Mouse (Mus musculus) midbrain, embryonic 10.5 days (tissue): ENCODE data around the gene Rmi2. TPM values are rescaled to one million over a fixed set of nuclear protein-coding genes. Genes with fewer than 3 reads are reported as not detected.

Experiments used
- DNase-seq: peaks from one replicate; pipeline ENCODE4 v3.0.0-alpha.2; 2017; ENCODE audit warnings: low spot score
- H3K27ac ChIP-seq: fragments of 300-500 bp; sonication (generic); replicated peaks from 2 replicates; pipeline ENCODE4 v1.5.1; 2016; ENCODE audit warnings: mild to moderate bottlenecking
- H3K27me3 ChIP-seq: fragments of 300-500 bp; sonication (generic); 2 replicates; pipeline ENCODE4 v1.6.1; 2016; ENCODE audit warnings: low read depth, mild to moderate bottlenecking; ENCODE audit not compliant: poor library complexity, severe bottlenecking
- H3K36me3 ChIP-seq: fragments of 300-500 bp; sonication (generic); 2 replicates; pipeline ENCODE4 v1.6.1; 2016; ENCODE audit warnings: mild to moderate bottlenecking, moderate library complexity
- H3K4me1 ChIP-seq: fragments of 300-500 bp; sonication (generic); 2 replicates; pipeline ENCODE4 v1.6.1; 2016
- H3K4me3 ChIP-seq: fragments of 300-500 bp; sonication (generic); 2 replicates; pipeline ENCODE4 v1.5.1; 2016; ENCODE audit warnings: mild to moderate bottlenecking, moderate library complexity
- H3K9me3 ChIP-seq: fragments of 300-500 bp; sonication (generic); replicated peaks from 2 replicates; pipeline ENCODE4 v1.6.1; 2016; ENCODE audit warnings: mild to moderate bottlenecking
- WGBS: fragments of 180-500 bp; shearing (Covaris S2); methylation state at CpG from one replicate; pipeline ENCODE4 v1.1.7; 2016; 5-methylcytosine and 5-hydroxymethylcytosine counted together
- polyA plus RNA-seq: library from polyadenylated mRNA; unstranded; fragments of >200 nt; fragmentation: Nextera tagmentation; extraction: Ambion mirVana; gene quantifications from 2 replicates; pipeline ENCODE4 v1.2.1, GENCODE M21; 2016

Gene Rmi2
- polyA plus RNA-seq, 1 experiment from 2014 or later: 4.5 TPM

DNA sequence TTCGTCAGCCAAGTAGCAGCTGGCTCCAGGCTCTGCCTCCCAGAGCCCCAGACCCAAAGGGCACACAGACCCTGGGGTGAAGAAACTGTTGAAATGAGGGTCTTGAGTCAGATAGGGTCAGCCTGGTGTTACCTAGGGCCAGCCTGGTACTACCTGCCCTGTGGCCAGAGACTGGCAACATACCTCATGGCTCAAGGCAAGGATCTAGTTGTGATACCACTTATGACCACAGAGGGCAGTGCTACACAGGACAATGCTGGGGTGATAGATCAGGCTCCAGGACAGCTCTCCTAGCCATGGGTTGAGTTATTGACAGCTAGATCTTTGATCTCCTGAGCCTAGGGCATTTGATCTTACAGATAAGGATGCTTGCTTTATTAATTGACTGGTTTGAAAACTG lies 44.6 kb downstream of the Rmi2 start:
- 94% methylated on average over 1 of the region's 1 CpGs for WGBS
- Histone ChIP-seq H3K36me3 (no peaks in the 10 kb centered on the region), H3K4me3 (no peak overlapping the region), H3K27me3 (no peaks in the 10 kb centered on the region), H3K27ac (peak overlapping the region; percentile 14; the same call in 1 of the 2 replicates), H3K9me3 (no peaks in the 10 kb centered on the region), H3K4me1 (peaks cover 19% of the 10 kb centered on the region)
- peak; percentile 64 for DNase-seq

DNA sequence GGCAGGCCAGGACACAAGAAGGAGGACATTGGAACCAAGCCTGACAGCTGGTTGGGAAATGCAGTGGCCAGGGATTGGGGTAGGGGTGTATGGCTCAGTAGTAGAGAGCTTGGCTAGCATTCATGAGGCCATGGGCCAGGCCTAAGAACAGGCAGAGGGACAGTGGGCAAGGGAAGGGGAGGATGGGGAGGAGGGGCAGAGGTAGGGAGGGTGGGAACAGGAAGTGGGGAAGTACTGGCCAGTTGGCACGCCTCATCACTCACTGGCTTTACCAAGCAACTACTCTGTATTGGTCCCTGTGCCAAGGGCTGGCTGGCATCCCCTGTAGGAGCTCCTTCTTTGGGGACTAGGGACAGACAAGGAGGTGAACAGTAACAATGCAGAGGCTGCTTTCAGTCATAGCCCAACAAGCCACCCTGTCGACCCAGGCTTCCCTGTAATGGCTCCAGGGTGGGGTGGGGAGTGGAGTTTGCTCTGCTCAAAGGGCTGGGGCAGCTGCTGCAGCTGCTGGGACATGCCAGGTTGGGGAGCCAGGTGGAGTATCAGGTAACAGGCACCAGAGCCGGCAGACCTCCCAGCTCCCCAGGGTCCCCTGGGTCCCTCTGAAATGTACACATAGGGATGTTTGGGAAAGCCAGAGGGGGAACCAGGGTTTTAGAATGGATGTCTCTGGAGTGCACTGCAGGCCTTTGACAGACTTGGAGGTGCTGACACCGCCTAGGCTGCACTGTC lies 46.5 kb downstream of the Rmi2 start:
- H3K27ac ChIP-seq: peak overlapping the region; percentile 61
- peaks cover 17% of the 10 kb centered on the region for H3K4me1 ChIP-seq
- H3K36me3 ChIP-seq: no peaks in the 10 kb centered on the region
- H3K9me3 ChIP-seq: no peaks in the 10 kb centered on the region
- H3K4me3 ChIP-seq: no peak overlapping the region
- WGBS: 69% methylated on average over 4 of the region's 4 CpGs
- DNase-seq: no peak
- H3K27me3 ChIP-seq: no peaks in the 10 kb centered on the region

DNA sequence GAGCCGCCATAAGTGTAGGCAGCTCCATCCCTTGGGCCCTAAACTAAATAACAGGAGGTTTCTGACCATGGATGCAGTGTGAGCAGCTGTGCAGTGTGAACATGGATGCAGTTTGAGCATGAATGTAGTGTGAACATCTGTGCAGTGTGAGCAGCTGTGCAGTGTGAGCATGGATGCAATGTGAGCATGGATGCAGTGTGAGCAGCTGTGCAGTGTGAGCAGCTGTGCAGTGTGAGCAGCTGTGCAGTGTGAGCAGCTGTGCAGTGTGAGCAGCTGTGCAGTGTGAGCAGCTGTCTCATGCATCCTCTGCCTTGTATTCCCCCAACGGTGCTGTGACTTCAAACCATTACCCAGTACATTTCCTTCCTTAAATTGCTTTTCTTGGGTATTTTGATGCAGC lies 52.6 kb downstream of the Rmi2 start:
- no peak for DNase-seq
- H3K27me3 ChIP-seq: no peaks in the 10 kb centered on the region
- 86% methylated on average over 2 of the region's 2 CpGs for WGBS
- H3K27ac ChIP-seq: 0 out of 2 replicates have a peak overlapping the region, but pooled peaks have one; percentile 3
- H3K4me1 ChIP-seq: 0 out of 2 replicates have a peak, but pooled peaks cover 5% of the 10 kb centered on the region
- no peak overlapping the region for H3K4me3 ChIP-seq
- no peaks in the 10 kb centered on the region for H3K9me3 ChIP-seq
- no peaks in the 10 kb centered on the region for H3K36me3 ChIP-seq

DNA sequence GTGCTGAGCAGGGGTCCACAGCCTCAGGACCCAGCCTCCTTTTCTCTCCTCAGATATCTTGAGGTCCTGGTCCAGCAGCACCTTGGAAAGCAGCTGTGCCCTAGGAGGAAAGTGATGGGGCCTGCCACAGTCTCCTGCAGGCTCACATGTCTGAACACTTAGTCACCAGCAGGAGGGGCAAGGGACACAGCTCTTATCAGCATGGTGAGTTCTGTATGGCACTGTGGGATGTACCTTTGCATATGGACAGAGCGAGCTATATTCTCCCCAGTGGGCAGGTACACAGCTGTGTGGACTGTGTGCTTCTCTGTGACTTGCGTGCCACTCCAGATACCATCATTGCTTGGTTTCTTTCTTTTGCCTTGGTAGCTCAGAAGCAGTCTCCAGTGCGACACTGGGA lies 55.5 kb downstream of the Rmi2 start:
- Histone ChIP-seq H3K4me3 (no peak overlapping the region), H3K27ac (peak overlapping the region; percentile 23; the same call in 1 of the 2 replicates), H3K27me3 (no peaks in the 10 kb centered on the region), H3K36me3 (no peaks in the 10 kb centered on the region), H3K4me1 (0 out of 2 replicates have a peak, but pooled peaks cover 5% of the 10 kb centered on the region), H3K9me3 (no peaks in the 10 kb centered on the region)
- whole genome bisulfite sequencing: 81% methylated on average over 3 of the region's 3 CpGs
- no peak for DNase-seq

DNA sequence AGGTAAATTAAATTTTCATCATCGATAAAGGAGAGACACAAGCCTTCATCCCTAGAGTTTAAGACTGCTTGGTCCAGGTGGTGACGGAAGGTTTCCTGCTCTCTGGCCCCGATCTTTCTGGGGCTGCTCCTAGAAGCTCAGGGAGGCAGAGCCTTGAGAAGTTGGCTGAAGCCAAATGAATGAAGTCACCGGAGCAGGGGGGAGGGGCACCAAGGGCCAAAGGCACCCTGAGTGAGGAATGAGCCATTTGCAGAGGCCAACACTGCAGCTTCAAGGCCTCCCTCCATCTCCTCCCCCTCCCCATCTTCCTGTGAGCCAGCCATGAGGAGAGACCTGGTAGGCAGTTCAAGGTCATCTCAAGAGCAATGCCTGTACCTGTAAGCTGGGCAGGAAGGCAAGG lies 58.3 kb downstream of the Rmi2 start:
- WGBS: 79% methylated on average over 4 of the region's 4 CpGs

DNA sequence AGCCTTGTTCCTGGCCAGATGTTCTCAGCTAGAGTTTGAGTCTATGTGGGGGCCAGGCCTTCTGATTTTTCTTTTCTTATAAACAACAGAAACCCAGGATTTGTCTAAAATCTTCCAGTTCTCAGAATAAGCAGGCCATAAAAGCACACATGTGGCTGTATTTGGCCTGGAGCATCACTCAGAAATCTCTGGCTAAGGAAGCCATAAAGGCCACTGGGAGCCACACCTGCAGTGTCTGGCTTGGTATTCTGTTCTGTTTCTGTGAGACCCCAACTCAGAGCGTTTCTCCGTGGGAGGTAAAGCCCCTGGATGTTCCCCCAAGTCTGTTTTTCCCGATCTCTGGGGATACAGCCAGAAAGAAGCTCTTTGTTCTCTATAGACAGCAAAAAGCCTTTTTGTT lies 61.0 kb downstream of the Rmi2 start:
- Histone ChIP-seq H3K36me3 (no peaks in the 10 kb centered on the region), H3K4me1 (no peaks in the 10 kb centered on the region), H3K27me3 (no peaks in the 10 kb centered on the region), H3K4me3 (no peak overlapping the region), H3K9me3 (no peaks in the 10 kb centered on the region; the same call in 1 of the 2 replicates), H3K27ac (no peak overlapping the region)
- no peak for DNase-seq
- 79% methylated on average over 3 of the region's 3 CpGs for WGBS

More for the DNA sequence above, 58.3 kb downstream of the Rmi2 start:
- no peak overlapping the region for H3K27ac ChIP-seq
- 0 out of 2 replicates have a peak, but pooled peaks cover 5% of the 10 kb centered on the region for H3K4me1 ChIP-seq
- no peak for DNase-seq
- no peaks in the 10 kb centered on the region; the same call in 1 of the 2 replicates for H3K9me3 ChIP-seq
- H3K36me3 ChIP-seq: no peaks in the 10 kb centered on the region
- no peaks in the 10 kb centered on the region for H3K27me3 ChIP-seq
- H3K4me3 ChIP-seq: no peak overlapping the region

DNA sequence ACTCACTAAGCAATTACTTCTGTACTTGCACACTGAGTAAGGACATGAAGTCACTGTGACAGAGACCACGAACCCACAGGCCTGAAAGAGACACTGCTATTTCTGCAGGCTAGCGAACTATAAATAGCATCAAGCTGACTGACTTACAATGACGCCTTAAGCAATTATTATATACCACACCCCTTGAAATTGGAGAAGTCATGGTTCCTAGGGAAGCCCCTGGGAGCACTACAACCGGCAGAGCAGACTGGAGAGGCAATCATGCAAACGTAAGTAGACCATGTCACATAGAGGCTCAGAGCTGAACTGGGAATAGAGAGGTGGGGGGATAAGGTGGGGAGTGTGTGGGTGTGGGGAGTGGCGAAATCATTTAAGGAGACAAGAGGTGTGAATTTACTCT lies 62.5 kb downstream of the Rmi2 start:
- Histone ChIP-seq H3K9me3 (no peaks in the 10 kb centered on the region; the same call in 1 of the 2 replicates), H3K36me3 (no peaks in the 10 kb centered on the region), H3K4me3 (no peak overlapping the region), H3K4me1 (no peaks in the 10 kb centered on the region), H3K27ac (no peak overlapping the region), H3K27me3 (no peaks in the 10 kb centered on the region)
- DNase-seq: no peak
- WGBS: 72% methylated on average over 6 of the region's 6 CpGs

DNA sequence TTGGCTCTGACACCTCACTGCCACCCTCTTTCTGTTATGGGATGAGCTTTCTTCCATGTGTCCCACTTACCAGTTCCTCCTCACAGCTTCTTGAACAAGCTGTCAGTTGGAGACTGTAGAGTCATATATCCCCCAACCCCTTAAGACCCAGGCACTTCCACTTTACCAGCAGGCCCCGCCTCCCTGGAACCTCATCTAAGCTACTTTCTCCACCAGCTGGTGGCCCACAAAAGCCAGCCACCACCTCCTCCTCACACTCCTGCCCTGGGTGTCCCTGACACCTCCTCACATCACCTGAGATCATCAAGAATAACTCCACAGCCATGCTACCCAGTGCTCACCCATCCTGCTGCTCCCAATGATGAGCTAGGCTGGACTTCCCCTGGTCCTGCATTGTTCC lies 65.9 kb downstream of the Rmi2 start:
- WGBS: 95% methylated on average over 1 of the region's 1 CpGs
- H3K27ac ChIP-seq: no peak overlapping the region

DNA sequence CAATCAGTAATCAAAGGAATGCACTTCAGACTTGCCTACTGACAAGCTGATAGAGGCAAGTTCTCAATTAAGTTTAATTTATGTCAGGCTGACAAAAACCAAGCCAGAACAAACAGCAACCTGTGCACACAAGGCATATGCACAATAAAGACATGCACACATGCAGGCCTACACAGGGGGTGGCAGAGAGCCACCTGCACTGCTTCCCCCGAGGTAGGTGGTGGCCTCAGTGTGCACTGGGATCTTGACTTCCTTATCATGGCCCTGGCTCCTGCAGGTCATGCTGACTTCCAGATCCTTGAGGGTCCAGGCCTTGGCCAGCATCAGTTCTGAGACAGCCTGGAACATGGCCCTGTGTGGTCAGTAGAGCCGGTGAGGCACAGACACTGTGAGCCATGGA lies 67.1 kb downstream of the Rmi2 start:
- DNase-seq: no peak
- Histone ChIP-seq H3K4me1 (peaks cover 5% of the 10 kb centered on the region; the same call in 1 of the 2 replicates), H3K9me3 (no peaks in the 10 kb centered on the region), H3K4me3 (no peak overlapping the region), H3K36me3 (no peaks in the 10 kb centered on the region), H3K27ac (no peak overlapping the region), H3K27me3 (no peaks in the 10 kb centered on the region)
- WGBS: 84% methylated on average over 2 of the region's 2 CpGs

More for the DNA sequence above, 65.9 kb downstream of the Rmi2 start:
- peaks cover 5% of the 10 kb centered on the region; the same call in 1 of the 2 replicates for H3K4me1 ChIP-seq
- no peak overlapping the region for H3K4me3 ChIP-seq
- no peaks in the 10 kb centered on the region; the same call in 1 of the 2 replicates for H3K9me3 ChIP-seq
- H3K27me3 ChIP-seq: no peaks in the 10 kb centered on the region
- H3K36me3 ChIP-seq: no peaks in the 10 kb centered on the region
- DNase-seq: no peak

DNA sequence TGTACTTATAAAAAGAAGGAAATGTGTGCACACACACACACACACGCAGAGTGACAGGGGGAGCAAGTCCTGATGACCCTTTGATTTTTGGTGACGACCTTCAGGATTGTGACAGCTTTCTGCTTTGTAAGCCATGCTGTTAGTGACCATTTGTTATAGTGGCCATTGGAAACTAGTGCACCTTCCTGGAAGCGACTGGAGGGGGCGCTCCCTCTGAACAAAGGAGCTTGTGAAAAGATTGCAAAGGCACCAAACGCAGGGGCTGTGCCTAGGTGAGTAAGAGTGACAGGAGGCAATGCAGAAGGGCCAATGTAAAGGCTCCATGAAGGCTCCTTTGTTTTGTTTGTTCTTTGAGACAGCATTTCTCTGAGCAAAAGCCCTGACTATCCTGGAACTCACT lies 68.0 kb downstream of the Rmi2 start:
- no peak for DNase-seq
- H3K27ac ChIP-seq: no peak overlapping the region

DNA sequence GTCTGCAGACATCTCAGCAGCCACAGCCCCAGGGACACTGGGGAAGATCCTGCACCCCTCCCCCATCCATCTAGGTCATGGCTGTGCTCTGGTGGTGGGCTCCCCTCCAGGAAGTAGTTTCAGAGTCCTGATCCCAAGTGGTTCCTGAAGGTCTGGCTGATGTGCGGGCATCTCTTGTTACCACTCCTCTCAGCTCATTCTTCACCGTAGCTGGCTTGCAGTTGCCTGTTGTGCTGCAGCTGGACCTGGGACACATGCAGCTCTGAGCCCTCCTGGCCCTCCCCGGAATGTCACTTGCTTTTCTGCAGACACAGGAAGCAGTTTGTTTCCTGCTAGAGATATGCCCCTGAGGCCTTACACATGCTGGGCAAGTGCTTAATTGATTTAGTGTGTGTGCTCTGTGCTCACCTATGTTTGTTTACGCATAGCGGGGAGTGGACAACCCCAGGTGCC lies 70.8 kb downstream of the Rmi2 start:
- no peak overlapping the region for H3K4me3 ChIP-seq
- H3K27ac ChIP-seq: peak overlapping the region; percentile 28; the same call in 1 of the 2 replicates
- 72% methylated on average over 5 of the region's 5 CpGs for WGBS
- H3K27me3 ChIP-seq: no peaks in the 10 kb centered on the region
- H3K4me1 ChIP-seq: peaks cover 5% of the 10 kb centered on the region; the same call in 1 of the 2 replicates
- H3K36me3 ChIP-seq: no peaks in the 10 kb centered on the region
- no peak for DNase-seq
- H3K9me3 ChIP-seq: 0 out of 2 replicates have a peak, but pooled peaks cover 3% of the 10 kb centered on the region

More for the DNA sequence above, 68.0 kb downstream of the Rmi2 start:
- 52% methylated on average over 5 of the region's 5 CpGs for WGBS
- 0 out of 2 replicates have a peak, but pooled peaks cover 3% of the 10 kb centered on the region for H3K9me3 ChIP-seq
- no peaks in the 10 kb centered on the region for H3K36me3 ChIP-seq
- H3K27me3 ChIP-seq: no peaks in the 10 kb centered on the region
- H3K4me3 ChIP-seq: no peak overlapping the region
- H3K4me1 ChIP-seq: peaks cover 5% of the 10 kb centered on the region; the same call in 1 of the 2 replicates

DNA sequence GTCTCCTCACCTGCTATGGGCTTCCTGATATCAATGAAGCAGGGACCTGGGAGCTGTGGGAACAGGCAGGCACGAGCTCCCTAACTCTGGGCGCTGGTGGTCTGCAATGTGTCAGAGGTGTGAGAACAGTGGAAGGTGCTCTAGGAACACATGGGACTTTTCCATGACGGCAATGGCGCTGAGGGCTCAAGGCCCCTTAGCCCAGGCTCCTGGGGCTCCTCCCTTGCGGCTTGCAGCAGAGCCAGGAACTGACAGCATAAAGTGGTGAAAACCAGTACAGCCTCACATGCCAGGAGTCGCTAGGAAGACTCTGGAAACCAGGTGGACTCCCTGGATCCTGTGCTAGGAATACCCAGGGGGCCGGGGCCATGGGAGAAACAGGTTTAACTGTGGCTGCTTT lies 75.7 kb downstream of the Rmi2 start:
- H3K9me3 ChIP-seq: 0 out of 2 replicates have a peak, but pooled peaks cover 3% of the 10 kb centered on the region
- 85% methylated on average over 7 of the region's 7 CpGs for WGBS
- no peak overlapping the region for H3K4me3 ChIP-seq
- no peaks in the 10 kb centered on the region for H3K36me3 ChIP-seq
- no peak overlapping the region; the same call in 1 of the 2 replicates for H3K27ac ChIP-seq
- H3K4me1 ChIP-seq: peaks cover 2% of the 10 kb centered on the region; the same call in 1 of the 2 replicates
- no peak for DNase-seq
- H3K27me3 ChIP-seq: no peaks in the 10 kb centered on the region

DNA sequence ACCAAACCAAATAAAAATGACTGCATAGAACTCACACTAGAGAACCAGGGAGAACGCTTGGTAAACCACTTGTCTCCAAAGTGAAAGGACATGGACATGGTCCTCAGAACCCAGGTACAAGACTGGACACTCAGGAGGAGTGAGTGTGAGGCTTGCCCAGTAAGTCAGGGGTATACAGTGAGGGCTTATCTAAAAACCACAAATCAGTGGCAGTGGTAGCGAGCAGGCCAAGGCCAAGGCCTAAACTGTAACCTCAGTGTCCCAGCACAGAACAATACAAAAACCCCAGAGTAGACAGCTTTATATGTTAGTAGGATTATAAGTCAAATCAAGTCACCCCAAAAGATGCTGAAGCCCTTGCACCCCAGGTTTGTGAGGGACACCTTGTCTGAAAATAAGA lies 76.2 kb downstream of the Rmi2 start:
- 0 out of 2 replicates have a peak, but pooled peaks cover 3% of the 10 kb centered on the region for H3K9me3 ChIP-seq
- H3K4me1 ChIP-seq: no peaks in the 10 kb centered on the region
- no peak for DNase-seq
- no peaks in the 10 kb centered on the region for H3K36me3 ChIP-seq
- H3K27me3 ChIP-seq: no peaks in the 10 kb centered on the region
- H3K27ac ChIP-seq: no peak overlapping the region
- H3K4me3 ChIP-seq: no peak overlapping the region
- WGBS: 83% methylated on average over 2 of the region's 2 CpGs
